Mouse (Mus musculus) liver, embryonic 16.5 days (tissue): ENCODE results near the gene Hoxc5. TPM values are rescaled to one million over a fixed set of nuclear protein-coding genes. Genes with fewer than 3 reads are reported as not detected.

Source experiments
- ATAC-seq: fragments of 200-750 bp; cut with Nextera tagmentation; 2 replicates; pipeline ENCODE4 v1.8.0; 2017; ENCODE audit warnings: low read depth, mild to moderate bottlenecking, moderate number of reproducible peaks, moderate library complexity
- H3K27ac ChIP-seq: fragments of 300-500 bp; sonication (generic); 2 replicates; pipeline ENCODE4 v1.5.1; 2014; ENCODE audit warnings: mild to moderate bottlenecking, low read length
- H3K27me3 ChIP-seq: fragments of 300-500 bp; sonication (generic); 2 replicates; pipeline ENCODE4 v1.6.1; 2014; ENCODE audit warnings: low read depth, low read length, mixed read lengths; ENCODE audit not compliant: control insufficient read depth, insufficient read depth
- H3K36me3 ChIP-seq: fragments of 300-500 bp; sonication (generic); 2 replicates; pipeline ENCODE4 v1.6.1; 2014; ENCODE audit warnings: mild to moderate bottlenecking; ENCODE audit not compliant: control insufficient read depth, insufficient read depth
- H3K4me1 ChIP-seq: fragments of 300-500 bp; sonication (generic); 2 replicates; pipeline ENCODE4 v1.6.1; 2014; ENCODE audit warnings: low read depth, low read length, mixed read lengths; ENCODE audit not compliant: control insufficient read depth
- H3K4me2 ChIP-seq: fragments of 300-500 bp; sonication (generic); 2 replicates; pipeline ENCODE4 v1.6.1; 2014; ENCODE audit warnings: low read depth, low read length, mixed read lengths
- H3K4me3 ChIP-seq: fragments of 300-500 bp; sonication (generic); 2 replicates; pipeline ENCODE4 v1.5.1; 2014; ENCODE audit warnings: low read depth, mild to moderate bottlenecking, low read length
- H3K9ac ChIP-seq: fragments of 300-500 bp; sonication (generic); 2 replicates; pipeline ENCODE4 v1.6.1; 2014; ENCODE audit warnings: low read depth, low read length
- H3K9me3 ChIP-seq: fragments of 300-500 bp; sonication (generic); replicated peaks from 2 replicates; pipeline ENCODE4 v1.6.1; 2016; ENCODE audit warnings: low read length; ENCODE audit not compliant: control insufficient read depth
- WGBS: fragments of 180-500 bp; shearing (Covaris S2); extraction: QIAGEN DNeasy Blood & Tissue Kit; methylation state at CpG from one replicate; pipeline ENCODE4 v1.1.7; 2014; ENCODE audit not compliant: insufficient replicate concordance; 5-methylcytosine and 5-hydroxymethylcytosine counted together
- polyA plus RNA-seq: library from polyadenylated mRNA; unstranded; fragments of >200 nt; fragmentation: Nextera tagmentation; extraction: Ambion mirVana; gene quantifications from 2 replicates; pipeline ENCODE4 v1.2.1, GENCODE M21; 2015

The Hoxc5 gene
- polyA plus RNA-seq, 1 experiment from 2014 or later, result 0.09 TPM

DNA sequence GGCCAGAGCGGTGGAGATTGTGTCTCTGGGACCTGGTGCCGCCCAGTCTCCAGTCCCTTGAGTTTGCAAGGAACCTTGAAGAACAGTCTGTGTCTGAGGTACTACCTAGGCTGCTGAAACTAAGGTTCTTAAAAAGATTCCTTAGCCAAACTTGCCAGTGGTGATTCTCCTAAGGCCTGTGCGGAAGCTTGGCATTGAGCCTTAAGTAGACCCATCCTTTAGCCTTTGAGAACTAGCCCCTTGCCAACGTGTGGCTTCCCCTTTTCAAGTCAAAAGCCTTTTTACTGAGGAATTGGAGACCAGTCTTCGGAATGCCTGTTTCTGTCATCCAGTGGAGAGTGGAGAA is 23.8 kb upstream of the Hoxc5 start:
- Histone ChIP-seq H3K36me3 (no peaks in the 10 kb centered on the region), H3K4me1 (no peaks in the 10 kb centered on the region), H3K9ac (no peak overlapping the region), H3K4me2 (no peak overlapping the region), H3K9me3 (no peaks in the 10 kb centered on the region), H3K27ac (no peak overlapping the region), H3K27me3 (peaks cover 96% of the 10 kb centered on the region), H3K4me3 (no peak overlapping the region)
- WGBS, result 7% methylated on average over 5 of the region's 5 CpGs
- ATAC-seq, result no peak

DNA sequence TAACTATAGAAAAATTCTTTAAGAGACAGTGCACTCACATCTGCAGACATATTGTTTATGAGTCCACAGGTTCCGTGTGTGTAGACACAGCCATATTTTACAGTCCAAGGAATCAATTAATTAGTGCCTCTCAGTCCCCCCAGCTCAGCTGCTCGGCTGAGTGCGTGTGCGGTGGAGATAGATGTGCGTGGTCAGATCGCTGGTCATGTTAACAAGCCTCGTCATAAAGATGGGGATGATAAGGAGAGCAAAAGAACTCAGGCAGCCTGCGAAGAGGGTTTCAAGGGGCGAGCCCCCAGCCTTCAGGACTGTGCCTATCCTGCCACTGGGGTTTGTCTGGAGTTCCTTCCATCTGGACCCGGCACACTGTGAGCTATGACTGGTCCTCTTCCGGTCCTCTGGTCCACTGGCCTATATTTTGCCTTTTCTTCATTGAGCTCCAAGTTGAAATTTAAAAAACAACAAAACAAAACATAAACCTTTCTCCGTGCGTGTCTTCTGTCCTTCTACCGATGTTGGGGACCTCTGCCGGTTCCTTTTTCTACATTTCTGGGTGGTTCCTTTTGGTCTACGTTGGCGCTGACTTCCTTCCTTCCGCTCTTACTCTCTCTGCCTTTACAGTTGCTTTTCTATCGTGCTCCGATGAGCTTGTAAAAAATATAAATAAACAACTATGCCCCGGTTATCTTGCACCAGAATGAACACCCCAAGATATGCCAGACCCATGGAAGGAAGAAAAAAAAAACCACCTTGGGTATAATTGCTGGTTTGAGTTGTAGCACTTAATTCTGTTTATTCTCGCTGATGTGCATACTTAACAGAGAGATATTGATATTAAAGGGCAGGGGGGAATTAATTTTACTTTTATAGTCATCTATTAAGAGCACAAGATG is 21.8 kb upstream of the Hoxc5 start:
- 9% methylated on average over 22 of the region's 22 CpGs for WGBS
- Histone ChIP-seq H3K27me3 (peaks cover 95% of the 10 kb centered on the region), H3K9ac (no peak overlapping the region), H3K27ac (no peak overlapping the region), H3K4me1 (no peaks in the 10 kb centered on the region), H3K36me3 (no peaks in the 10 kb centered on the region), H3K4me2 (no peak overlapping the region), H3K9me3 (no peaks in the 10 kb centered on the region), H3K4me3 (no peak overlapping the region)
- no peak for ATAC-seq

DNA sequence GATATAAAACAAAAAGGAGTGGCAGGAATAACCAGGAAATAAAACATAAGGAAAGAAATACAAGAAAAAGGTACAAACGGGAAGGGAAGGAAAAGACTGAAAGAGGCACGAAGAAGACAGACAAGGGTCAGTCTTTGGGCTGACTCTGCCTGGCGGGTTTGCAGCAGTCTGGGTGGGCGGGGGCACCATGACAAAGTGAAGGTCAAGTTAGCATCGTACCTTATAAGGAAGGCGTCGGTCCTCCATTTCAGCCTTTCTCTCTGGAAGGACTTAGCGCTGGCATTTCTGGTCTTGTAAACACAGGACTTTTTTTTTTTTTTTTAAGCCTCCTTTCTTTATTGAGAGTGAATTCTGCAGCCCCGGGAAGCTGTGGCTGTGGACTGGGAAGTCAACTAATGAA is 20.0 kb upstream of the Hoxc5 start:
- H3K36me3 ChIP-seq, result no peaks in the 10 kb centered on the region
- H3K9me3 ChIP-seq, result no peaks in the 10 kb centered on the region
- no peak for ATAC-seq
- H3K4me3 ChIP-seq, result no peak overlapping the region
- H3K9ac ChIP-seq, result no peak overlapping the region
- no peak overlapping the region for H3K27ac ChIP-seq
- H3K27me3 ChIP-seq, result peaks cover 95% of the 10 kb centered on the region
- no peaks in the 10 kb centered on the region for H3K4me1 ChIP-seq
- WGBS, result 2% methylated on average over 9 of the region's 9 CpGs
- H3K4me2 ChIP-seq, result no peak overlapping the region

DNA sequence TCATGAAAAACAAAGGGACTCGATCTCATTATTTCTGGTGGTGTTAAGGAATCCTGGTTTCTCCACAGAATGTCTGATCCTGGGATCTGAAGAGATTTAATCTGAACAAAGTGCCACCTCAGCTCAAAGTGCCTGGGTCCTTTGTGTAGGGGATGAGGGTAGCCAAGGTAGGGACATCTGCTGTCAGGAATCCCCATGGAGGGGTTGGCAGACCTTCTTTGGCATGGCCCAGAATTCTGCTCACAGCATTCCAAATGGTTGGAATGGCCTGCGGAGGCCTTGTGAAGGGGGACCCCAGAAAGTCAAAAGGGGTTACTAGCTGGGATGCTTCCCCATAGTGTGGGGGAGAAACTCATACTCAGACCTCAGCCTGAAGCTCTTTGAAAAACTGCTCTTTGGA is 18.4 kb upstream of the Hoxc5 start:
- Histone ChIP-seq H3K27me3 (peaks cover 95% of the 10 kb centered on the region), H3K4me2 (no peak overlapping the region), H3K9ac (no peak overlapping the region), H3K9me3 (no peaks in the 10 kb centered on the region), H3K4me1 (no peaks in the 10 kb centered on the region), H3K36me3 (no peaks in the 10 kb centered on the region), H3K4me3 (no peak overlapping the region), H3K27ac (no peak overlapping the region)
- 6% methylated on average over 2 of the region's 2 CpGs for WGBS
- no peak for ATAC-seq

DNA sequence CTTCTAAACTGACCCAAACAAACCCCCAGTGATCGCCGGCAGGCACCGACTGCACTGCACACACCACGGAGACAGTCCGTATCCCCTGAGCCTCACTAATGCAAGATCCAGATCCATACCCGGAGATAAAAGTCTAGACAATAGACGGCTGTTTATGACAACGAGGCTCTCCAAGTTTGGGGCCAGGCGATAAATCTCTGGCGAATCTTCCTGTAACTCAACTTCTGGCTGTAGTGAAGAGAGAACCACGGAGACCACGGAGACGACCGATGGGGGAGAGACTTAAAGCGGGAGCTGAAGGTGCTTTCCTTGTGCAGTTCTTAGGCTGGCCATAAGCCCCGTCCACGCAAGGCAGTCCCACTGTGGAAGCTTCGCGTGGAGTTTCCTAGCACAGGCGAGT is 17.5 kb upstream of the Hoxc5 start:
- Histone ChIP-seq H3K4me2 (no peak overlapping the region), H3K4me3 (no peak overlapping the region), H3K27me3 (peaks cover 97% of the 10 kb centered on the region), H3K36me3 (no peaks in the 10 kb centered on the region), H3K9ac (no peak overlapping the region), H3K27ac (no peak overlapping the region), H3K4me1 (no peaks in the 10 kb centered on the region), H3K9me3 (no peaks in the 10 kb centered on the region)
- no peak for ATAC-seq
- WGBS, result 2% methylated on average over 20 of the region's 20 CpGs

DNA sequence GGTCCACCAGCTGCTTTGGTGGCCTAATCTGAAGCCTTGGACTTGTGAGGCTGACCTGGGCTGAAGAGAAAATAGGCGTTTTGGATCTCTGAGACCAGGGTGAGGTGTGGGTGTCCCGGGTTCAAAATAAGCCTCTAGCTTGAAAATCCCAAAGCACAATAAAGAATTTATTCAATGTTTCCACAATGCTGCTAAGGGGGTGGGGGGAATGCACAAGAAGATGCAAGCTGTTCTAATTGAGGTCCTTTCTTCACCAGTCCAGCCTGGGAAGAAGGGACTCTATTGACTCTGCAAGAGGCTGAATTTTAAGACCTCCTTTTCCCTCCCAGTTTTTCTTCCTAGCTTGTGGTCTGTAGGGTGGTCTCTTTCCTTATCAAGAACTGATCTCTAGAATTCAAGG is 16.4 kb upstream of the Hoxc5 start:
- no peak overlapping the region for H3K4me2 ChIP-seq
- H3K4me1 ChIP-seq, result no peaks in the 10 kb centered on the region
- no peak for ATAC-seq
- WGBS, result 13% methylated on average over 2 of the region's 2 CpGs
- no peaks in the 10 kb centered on the region for H3K9me3 ChIP-seq
- H3K4me3 ChIP-seq, result no peak overlapping the region
- peaks cover 97% of the 10 kb centered on the region for H3K27me3 ChIP-seq
- H3K36me3 ChIP-seq, result no peaks in the 10 kb centered on the region
- H3K9ac ChIP-seq, result no peak overlapping the region
- no peak overlapping the region for H3K27ac ChIP-seq

DNA sequence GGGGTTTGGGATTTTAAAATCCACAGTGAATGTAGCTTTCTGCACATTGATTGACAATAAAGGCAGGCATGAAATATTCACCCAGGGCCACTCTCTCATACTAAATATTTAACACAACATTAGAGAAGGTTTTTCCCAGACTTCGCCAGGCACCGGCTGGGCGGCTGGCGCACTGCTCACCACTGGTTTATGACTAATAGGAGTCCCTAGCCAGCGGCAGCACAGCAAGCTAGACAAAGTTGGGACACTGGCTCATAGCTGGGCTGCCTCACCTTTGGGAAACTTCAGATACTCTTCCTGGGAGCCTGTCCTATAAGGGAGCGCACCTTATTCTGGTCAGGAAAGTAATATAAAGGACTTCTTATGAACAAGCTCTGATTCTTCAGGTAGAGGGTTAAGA is 13.7 kb upstream of the Hoxc5 start:
- Histone ChIP-seq H3K27ac (no peak overlapping the region), H3K4me2 (no peak overlapping the region), H3K9ac (no peak overlapping the region), H3K36me3 (no peaks in the 10 kb centered on the region), H3K4me3 (no peak overlapping the region), H3K4me1 (no peaks in the 10 kb centered on the region), H3K27me3 (peaks cover 98% of the 10 kb centered on the region), H3K9me3 (no peaks in the 10 kb centered on the region)
- WGBS, result 9% methylated on average over 6 of the region's 6 CpGs
- ATAC-seq, result no peak

DNA sequence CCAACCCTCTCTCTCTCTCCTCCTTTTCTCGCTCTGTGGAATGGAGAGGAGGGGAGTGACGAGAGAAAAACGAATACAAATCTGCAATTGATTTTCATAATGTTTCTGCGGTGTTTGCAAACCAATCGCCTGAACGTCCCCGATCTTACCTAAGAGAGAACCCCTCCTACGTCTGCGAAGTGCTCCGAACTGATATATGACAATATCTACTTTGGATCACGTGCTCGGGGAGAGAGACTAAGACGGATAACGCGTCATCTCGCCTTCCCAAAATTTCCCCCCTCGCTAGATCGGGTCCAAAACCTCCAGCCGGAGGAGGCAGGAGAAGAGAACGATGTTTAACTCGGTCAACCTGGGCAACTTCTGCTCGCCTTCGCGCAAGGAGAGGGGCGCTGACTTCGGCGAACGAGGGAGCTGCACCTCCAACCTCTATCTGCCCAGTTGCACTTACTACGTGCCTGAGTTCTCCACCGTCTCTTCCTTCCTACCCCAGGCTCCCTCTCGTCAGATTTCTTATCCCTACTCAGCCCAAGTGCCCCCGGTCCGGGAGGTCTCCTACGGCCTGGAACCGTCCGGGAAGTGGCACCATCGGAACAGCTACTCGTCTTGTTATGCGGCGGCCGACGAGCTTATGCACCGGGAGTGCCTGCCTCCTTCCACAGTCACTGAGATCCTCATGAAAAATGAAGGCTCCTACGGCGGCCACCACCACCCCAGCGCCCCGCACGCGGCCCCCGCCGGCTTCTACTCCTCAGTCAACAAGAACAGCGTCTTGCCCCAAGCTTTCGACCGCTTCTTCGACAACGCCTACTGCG is 12.8 kb upstream of the Hoxc5 start, which contains the start of gene Hoxc11:
Gene Hoxc11 (plus strand): TSS at position 236 of the 815 bp plus-strand sequence.
- no peaks in the 10 kb centered on the region for H3K36me3 ChIP-seq
- H3K4me3 ChIP-seq, result no peak within 1 kb of the TSS
- peaks cover 96% of the 10 kb centered on the region for H3K27me3 ChIP-seq
- no peaks in the 10 kb centered on the region for H3K4me1 ChIP-seq
- ATAC-seq, result no peak
- H3K27ac ChIP-seq, result no peak within 1 kb of the TSS
- H3K9ac ChIP-seq, result no peak within 1 kb of the TSS
- H3K4me2 ChIP-seq, result no peak within 1 kb of the TSS
- H3K9me3 ChIP-seq, result no peaks in the 10 kb centered on the region
- 2% methylated on average over 55 of the region's 57 CpGs for WGBS

DNA sequence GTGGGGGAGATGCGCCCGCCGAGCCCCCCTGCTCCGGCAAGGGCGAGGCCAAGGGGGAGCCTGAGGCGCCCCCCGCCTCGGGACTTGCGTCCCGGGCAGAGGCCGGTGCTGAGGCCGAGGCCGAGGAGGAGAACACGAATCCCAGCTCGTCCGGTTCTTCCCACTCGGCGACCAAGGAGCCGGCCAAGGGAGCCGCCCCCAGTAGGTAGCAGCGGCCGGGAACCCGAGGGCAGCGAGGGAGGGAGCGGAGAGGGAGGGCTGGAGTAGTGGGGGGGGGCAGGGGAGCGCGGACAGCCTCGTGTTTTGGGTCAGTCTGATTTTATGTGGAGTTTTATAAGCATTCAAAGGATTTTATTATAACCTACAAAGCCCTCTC is 12.2 kb upstream of the Hoxc5 start:
- Histone ChIP-seq H3K27me3 (peaks cover 96% of the 10 kb centered on the region), H3K4me3 (no peak overlapping the region), H3K36me3 (no peaks in the 10 kb centered on the region), H3K9me3 (no peaks in the 10 kb centered on the region), H3K9ac (no peak overlapping the region), H3K27ac (no peak overlapping the region), H3K4me1 (no peaks in the 10 kb centered on the region), H3K4me2 (no peak overlapping the region)
- WGBS, result under 1% methylated on average over 27 of the region's 28 CpGs
- ATAC-seq, result no peak
